Comparison of ENCODE assay signal across 14 mouse cellular contexts in genomic region chr14:80916031-80916430, GRCm38 (mm10).
"Had no signal": no experiment of that assay in that cellular context is flagged by ENCODE, and none has a peak within 500 bp of the region (broad histone marks: within the 10 kb centered on the region; RNA-seq: fewer than 3 reads in every experiment).

No protein-coding gene starts in this region.

- H3K4me1 ChIP-seq: limb, embryonic 12.5 days; liver, embryonic 13.5 days; midbrain, embryonic 13.5 days had no signal

- DNase-seq: kidney, adult 11 months; kidney, postnatal 36 days; liver; liver, embryonic 13.5 days; liver, postnatal 0 days; right cerebral cortex, adult 18-20 months; right cerebral cortex, postnatal 4 days; spleen, adult 18-20 months; thymus, adult 2 months; thymus, postnatal 25 days had no signal

- H3K9me3 ChIP-seq: limb, embryonic 12.5 days; liver, embryonic 13.5 days; midbrain, embryonic 13.5 days had no signal

- H3K27me3 ChIP-seq: limb, embryonic 12.5 days; liver, embryonic 13.5 days; midbrain, embryonic 13.5 days had no signal

- H3K4me2 ChIP-seq: limb, embryonic 12.5 days; liver, embryonic 13.5 days; midbrain, embryonic 13.5 days had no signal

- H3K27ac ChIP-seq: hindbrain, postnatal 0 days; layer of hippocampus, adult 2 months; limb, embryonic 12.5 days; liver, embryonic 13.5 days; midbrain, embryonic 13.5 days had no signal

- H3K9ac ChIP-seq: limb, embryonic 12.5 days; liver, embryonic 13.5 days; liver, postnatal 0 days; midbrain, embryonic 13.5 days had no signal

- H3K4me3 ChIP-seq: layer of hippocampus, adult 2 months; limb, embryonic 12.5 days; liver, embryonic 13.5 days; midbrain, embryonic 13.5 days had no signal

- ATAC-seq: hindbrain, postnatal 0 days; liver, postnatal 0 days; midbrain, embryonic 13.5 days had no signal

- H3K36me3 ChIP-seq: limb, embryonic 12.5 days; liver, embryonic 13.5 days; midbrain, embryonic 13.5 days had no signal
